Mouse (Mus musculus): ENCODE results near the gene Gm14862.
"Not testable (repeated sequence)": the region's sequence is repeated elsewhere in the genome, so short reads cannot be mapped to it uniquely, and the experiment has no call there.

- TF ChIP-seq CTCF (IDR thresholded peaks at IDR 0.05; ENCODE audit: control insufficient read depth, insufficient read depth, insufficient read length); MYOD1 (IDR thresholded peaks at IDR 0.05; ENCODE audit: control insufficient read depth, insufficient read length, low read depth); USF1 (IDR thresholded peaks at IDR 0.05; ENCODE audit: low read depth); MAX (IDR thresholded peaks at IDR 0.05); MYOG (IDR thresholded peaks at IDR 0.05; ENCODE audit: control insufficient read depth, extremely low read depth, insufficient read length); FOSL1 (IDR thresholded peaks at IDR 0.05; ENCODE audit: insufficient read depth, low read length, poor library complexity, severe bottlenecking): not testable (repeated sequence)
Observed at GRCm38 (mm10) chrX:9293140-9293829, 36.6 kb upstream of the Gm14862 start.
